Mouse (Mus musculus): ENCODE data around the gene Gm9008.
"Not testable (repeated sequence)": the region's sequence is repeated elsewhere in the genome, so short reads cannot be mapped to it uniquely, and the experiment has no call there.

Gm9008 gene

GRCm38 (mm10) chr6:76497054-76497835 lies at the start of gene Gm9008:
Gene Gm9008, minus strand, starts transcription at chr6:76497784.
- not testable (repeated sequence) for DNase-seq (ENCODE audit: low spot score in 2 of 2)

DNA sequence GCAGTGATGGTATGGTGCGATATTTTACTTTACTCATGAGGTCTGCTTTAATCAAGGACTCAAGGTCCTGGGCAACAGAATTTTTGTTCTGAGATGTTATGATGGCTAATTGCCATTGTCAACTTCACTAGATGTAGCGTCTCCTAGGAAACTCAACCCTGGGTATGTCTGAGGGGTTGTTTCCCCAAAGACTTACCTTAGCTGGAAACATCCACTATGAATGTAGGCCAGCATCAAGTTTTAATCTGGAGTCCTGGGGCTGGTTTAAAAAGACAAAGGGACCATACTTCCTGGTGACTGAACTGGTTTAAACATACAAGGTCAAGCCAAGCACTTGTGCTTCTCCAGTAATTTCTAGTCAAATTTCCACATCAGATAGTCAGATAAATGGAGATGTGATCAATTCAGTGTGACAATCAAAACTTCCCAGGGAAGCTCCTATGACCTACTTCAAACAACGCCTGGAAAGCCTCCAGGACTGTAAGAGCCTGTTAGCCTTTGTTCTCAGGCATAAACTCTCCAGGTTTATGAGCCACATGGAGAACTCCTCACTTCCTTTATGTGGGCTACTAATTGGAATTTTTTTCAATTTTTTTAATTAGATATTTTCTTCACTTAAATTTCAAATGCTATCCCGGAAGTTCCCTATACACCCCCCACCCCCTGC lies 24.5 kb upstream of the Gm9008 start:
- DNase-seq (ENCODE audit: low spot score in 2 of 2), result no peak

GRCm38 (mm10) chr6:76510200-76510599 lies 12.6 kb upstream of the Gm9008 start:
- no peak for DNase-seq (ENCODE audit: low spot score in 2 of 2)

GRCm38 (mm10) chr6:76496335-76496734 lies 1.2 kb downstream of the Gm9008 start:
- DNase-seq (ENCODE audit: low spot score in 2 of 2), result not testable (repeated sequence)

DNA sequence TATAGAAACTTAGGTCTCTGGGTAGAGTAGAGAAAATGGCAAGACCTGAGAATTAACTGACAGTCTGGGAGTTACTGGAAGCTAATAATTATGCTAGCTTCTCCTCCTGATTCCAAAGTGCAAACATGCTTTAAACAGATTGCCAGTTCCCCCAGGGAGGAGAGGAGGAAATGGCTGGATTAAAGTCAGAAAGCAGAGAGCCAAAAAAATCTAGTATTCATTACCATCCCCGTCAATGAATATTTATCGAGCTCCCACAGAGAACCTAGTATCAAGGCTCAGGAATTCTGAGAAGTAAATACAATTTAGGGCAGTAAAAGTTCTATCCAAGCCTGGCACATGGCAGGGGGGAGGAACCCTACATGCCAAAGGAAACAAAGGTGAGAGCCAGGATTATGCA lies 29.4 kb downstream of the Gm9008 start:
- DNase-seq (ENCODE audit: low spot score in 2 of 2), result no peak

Measured in frontal cortex, postnatal 36 days (tissue).